Mouse (Mus musculus): ENCODE results near the gene Usp46.

The Usp46 gene

DNA sequence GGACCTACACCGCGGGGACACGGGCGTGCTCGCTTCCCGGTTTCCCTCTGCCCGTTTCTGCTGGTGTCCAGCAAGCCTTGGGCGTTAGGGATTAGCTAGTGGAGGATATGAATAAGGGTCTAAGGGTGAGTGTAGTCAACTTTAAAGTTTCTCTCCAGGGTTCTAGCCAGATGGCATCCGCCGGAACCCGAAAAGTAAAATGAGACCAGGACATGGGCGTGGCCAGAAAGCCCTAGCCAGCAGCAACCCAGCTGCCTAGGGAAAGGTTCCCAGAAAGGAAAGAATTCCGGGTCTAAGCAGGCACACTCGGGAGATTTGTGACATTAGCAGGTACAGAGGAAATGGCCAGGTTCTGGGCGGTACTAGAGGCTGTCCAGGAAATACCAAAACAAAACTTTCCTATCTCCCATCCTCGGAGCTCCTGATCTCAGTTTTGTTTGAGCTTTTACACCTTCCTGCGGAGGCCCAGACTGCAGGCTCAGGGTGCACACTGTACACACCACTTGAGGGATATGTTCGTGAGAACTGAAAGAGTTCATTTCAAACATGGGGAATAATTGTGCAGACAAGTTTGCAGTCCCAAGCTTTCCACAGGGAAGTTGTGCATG is 587 bp upstream of the Usp46 start:
- DNase-seq (ENCODE audit: low spot score in 2 of 2) = peak in 1 of 2 experiments; percentile 65

- no peak for DNase-seq (ENCODE audit: low spot score in 2 of 2)
Measured at GRCm38 (mm10) chr5:74067346-74067745, 885 bp downstream of the Usp46 start.

- DNase-seq (ENCODE audit: low spot score in 2 of 2) = no peak
Measured at GRCm38 (mm10) chr5:74066416-74067115, 1.7 kb downstream of the Usp46 start.

GRCm38 (mm10) chr5:74065565-74066275 is 2.5 kb downstream of the Usp46 start:
- no peak for DNase-seq (ENCODE audit: low spot score in 2 of 2)

- DNase-seq (ENCODE audit: low spot score in 2 of 2) = no peak
Measured at GRCm38 (mm10) chr5:74064844-74065243, 3.4 kb downstream of the Usp46 start.

DNA sequence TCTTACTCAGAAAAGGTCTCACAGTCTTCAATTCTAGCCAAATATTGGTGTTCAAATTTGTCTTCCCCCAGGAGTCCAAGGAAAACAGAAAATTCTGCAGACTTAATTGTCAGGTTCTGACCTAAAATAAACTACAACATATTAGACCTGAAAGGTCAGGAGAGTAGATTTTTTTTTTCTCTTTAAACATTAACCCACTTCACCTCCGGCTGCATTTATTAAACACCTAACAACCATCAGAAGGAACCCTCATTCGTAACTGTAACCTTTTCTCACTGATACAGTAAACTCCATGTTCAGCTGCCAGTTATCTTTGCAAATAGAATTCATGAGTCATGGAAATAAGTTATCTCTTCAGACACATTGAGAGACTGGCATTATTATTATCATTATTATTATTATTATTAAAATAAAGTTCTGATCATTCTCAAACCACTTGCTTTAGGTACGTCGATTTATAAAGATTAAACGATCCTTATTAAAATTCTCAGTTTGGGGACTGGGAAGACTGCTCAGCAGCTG is 4.9 kb downstream of the Usp46 start:
- no peak for DNase-seq (ENCODE audit: low spot score in 2 of 2)

DNA sequence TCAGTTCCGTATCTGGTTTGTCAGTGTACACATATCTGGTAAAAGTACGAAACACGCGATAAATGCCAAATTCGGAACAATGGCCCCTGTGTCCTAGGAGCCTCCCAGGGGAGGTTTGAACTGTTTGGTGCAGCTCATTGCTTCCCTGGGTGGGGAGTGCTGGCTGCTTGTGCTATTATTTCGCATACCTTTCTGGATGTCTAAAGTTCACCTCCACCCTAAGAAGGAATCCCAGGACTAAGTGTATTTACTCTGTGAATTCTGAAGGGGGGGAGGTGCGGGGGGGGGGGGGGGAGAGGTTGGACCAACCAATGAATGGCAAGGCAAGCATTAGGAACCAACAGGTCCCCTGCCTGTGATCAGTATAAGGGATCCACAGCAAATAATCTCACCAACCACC is 6.0 kb downstream of the Usp46 start:
- DNase-seq (ENCODE audit: low spot score in 2 of 2) = no peak

DNA sequence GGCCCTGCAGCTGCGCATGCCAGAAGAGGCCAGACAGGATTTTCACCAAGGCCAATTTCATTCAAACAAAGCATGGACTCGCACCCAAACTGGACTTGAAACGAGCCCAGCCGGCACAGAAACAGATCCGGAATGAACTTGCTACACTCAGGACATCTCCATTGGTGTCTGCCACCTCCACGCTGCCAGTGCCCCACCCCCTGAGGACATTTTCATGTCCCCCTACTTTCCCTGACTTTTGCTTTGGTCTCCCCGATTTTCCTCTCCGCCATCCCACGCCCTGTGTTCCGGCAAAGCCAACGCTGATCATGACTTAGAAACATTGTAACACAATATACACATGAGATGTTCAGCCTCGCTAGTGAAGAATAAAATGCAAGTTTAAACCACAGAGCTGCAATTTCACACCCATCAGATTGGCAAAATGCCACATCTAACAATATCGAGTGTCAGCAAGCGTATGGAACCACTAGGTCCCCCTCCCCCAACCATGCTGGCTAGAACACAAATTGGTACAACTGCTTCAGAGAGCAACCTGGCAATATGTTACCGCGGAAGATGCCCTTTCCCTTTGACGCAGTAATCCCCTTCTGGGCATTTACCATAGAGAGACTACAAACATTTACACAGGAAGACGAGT is 6.7 kb downstream of the Usp46 start:
- no peak for DNase-seq (ENCODE audit: low spot score in 2 of 2)

GRCm38 (mm10) chr5:74052171-74052909 is 15.9 kb downstream of the Usp46 start:
- no peak for DNase-seq (ENCODE audit: low spot score in 2 of 2)

GRCm38 (mm10) chr5:74051394-74052170 is 16.6 kb downstream of the Usp46 start:
- DNase-seq (ENCODE audit: low spot score in 2 of 2) = no peak

DNA sequence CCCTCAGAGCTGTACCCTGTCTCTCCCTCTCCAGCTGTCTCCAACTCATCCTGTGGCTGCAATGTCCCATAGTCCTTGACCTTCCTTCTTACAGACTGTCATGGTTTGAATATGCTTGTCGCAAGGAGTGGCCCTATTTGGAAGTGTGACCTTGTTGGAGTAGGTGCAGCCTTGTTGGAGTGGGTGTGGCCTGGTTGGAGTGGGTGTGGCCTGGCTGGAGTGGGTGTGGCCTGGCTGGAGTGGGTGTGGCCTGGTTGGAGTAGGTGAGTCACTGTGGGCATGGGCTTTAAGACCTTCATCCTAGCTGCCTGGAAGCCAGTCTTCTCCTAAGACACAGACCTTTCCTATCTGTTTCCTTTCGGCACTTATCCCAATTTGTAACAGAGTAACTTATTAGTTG is 17.3 kb downstream of the Usp46 start:
- DNase-seq (ENCODE audit: low spot score in 2 of 2) = no peak

DNA sequence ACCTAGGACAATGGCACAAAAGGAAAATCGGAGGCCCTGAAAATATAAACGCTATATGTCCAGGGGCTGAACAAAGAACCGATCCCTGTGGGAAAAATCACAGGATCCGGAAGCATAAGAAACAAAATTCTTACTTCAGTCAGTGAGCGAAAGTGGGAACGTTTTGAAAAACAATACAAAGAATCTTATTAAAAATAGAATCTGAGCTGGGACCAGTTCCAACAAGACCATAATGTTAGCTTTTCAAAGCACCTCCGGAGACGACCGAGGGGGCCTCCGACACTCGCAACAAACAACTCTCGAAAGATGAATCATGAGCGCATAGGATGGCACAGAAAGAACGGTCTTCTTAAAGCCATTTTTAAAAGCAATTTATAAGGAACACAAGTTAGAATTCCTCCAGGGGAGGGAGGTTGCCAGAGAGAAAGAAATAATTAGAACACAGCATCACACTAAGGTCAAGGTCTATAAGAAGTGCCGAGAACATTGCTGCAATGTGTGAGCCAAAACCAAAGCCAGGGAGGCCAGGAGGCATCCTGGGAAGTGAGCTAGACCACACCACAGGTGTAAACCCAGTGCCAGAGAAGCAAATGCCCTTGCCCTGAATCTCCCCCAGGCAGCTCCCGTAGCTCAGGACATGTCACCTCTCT is 19.3 kb downstream of the Usp46 start:
- DNase-seq (ENCODE audit: low spot score in 2 of 2) = no peak

DNA sequence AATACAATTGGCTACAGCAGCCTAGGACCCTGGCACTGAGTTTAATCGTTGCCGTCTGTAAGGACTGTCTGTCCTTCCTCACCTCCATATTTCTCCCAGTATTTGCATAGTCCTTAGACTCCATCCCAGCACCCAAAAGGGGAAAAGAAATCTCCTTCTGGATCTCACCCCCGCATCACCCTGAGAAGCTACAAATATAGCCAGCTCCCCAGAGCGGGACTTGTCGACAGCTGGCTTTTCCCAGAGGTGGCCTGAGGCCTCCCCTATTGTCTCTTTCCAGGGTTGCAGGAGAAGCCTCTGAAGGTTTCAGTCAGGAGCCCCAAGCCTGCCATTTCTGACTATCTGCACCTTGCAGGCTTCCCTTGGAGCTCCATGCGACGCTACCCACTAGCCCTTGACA is 23.6 kb downstream of the Usp46 start:
- DNase-seq (ENCODE audit: low spot score in 2 of 2) = no peak

DNA sequence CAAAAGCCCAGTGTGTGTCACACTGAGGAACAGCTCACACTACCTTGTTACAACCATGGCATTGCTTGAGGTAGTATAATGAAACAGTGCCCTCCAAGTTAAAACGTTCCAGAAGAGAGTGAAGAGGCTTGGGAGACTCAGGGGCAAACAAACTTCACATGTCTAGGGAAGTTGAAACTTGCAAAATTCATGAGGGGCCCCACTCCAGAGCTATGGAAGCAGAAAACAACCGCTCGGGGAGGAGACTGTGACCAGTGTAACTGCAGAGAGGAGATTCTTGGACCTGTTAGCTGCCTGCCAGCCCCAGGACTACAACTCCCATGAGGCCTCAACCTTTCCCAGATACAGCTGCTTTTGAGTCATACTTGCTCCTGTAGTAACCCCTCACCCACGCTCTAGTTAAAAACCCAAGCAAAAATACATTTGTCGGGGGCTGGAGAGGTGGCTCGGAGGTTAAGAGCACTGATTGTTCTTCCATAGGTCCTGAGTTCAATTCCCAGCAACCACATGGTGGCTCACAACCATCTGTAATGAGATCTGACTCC is 25.4 kb downstream of the Usp46 start:
- no peak for DNase-seq (ENCODE audit: low spot score in 2 of 2)

DNA sequence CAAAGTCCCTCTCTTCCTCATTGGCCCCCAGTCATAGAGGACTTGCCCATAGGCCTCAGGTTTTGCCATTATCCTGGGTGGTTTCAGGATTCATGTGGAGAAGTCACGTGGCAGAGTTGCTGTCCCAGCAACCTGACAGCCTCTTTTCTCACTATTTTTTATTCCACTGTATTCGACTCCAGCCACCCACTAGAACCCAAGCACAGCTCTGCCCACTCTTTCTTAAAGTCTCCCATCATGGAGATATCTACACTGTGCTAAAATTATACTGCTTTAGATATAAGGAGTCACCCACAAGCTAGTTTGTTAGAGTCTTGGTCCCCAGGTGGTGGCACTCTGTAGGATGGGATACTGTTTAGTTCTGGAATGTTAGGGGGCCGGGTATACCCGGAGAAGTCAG is 27.7 kb downstream of the Usp46 start:
- DNase-seq (ENCODE audit: low spot score in 2 of 2) = peak in 1 of 2 experiments; percentile 50

DNA sequence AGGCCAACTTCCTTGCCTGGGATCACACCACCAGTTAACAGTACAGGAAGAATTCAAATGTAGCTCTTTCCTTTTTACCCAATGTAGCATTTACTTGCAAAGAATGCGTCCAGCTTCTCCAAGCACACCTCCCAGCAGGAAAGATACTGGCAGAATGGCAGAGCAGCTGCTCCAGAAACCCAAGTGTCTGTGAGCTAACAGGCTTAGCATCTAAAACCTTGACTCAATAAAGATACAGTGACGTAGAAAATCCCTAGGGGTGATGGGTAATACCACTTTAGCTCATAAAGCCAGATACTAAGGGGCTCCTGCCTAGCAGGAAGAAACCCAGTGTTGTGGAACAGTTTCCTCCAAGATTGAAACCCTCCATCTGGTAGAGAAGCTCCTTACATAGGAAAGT is 32.8 kb downstream of the Usp46 start:
- DNase-seq (ENCODE audit: low spot score in 2 of 2) = no peak

DNA sequence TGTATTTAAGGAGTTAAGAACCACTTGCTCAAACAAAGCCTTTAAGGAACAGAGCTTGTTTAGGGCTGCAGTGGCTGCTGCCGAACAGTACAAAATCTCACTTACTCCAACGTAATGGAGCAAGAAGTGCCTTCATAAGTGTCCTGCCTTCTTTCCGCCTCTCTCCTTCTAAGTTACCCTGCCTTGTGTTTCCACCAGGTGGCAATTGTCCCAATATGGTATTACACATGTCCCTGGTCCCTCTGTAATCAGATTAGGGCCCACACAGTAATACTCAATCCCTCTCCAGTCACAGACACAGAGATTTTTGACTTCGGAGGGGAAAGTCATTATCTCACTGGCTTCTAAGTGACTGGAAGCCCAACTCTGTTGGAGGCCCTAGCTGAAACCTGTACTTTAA is 34.1 kb downstream of the Usp46 start:
- no peak for DNase-seq (ENCODE audit: low spot score in 2 of 2)

DNA sequence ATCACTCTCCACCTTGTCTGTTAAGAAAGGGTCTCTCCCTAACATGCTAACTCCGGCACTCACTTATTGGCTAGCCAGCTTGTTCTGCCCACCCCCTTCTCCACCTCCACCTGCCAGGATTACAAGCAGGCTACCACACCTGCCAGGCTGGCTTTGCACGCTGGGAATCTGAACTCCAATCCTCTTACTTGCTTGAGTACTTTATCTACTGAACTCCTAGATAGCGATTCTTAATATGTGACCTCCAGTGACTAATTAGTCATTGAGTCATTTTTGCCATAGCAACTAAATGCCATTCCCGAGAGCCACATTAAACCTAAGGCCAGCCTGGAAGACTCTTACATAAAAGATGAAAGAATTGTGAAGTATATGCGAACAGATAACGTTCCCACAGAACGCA is 38.4 kb downstream of the Usp46 start:
- DNase-seq (ENCODE audit: low spot score in 2 of 2) = no peak

- no peak for DNase-seq (ENCODE audit: low spot score in 2 of 2)
Measured at GRCm38 (mm10) chr5:74028691-74029479, 39.3 kb downstream of the Usp46 start.
